Mouse (Mus musculus): ENCODE measurements around the gene Ric8b. TPM values are rescaled to one million over a fixed set of nuclear protein-coding genes. Genes with fewer than 3 reads are reported as not detected.

Gene Ric8b
- polyA plus RNA-seq, 1 experiment from 2014 or later: 22.2 TPM

- Histone ChIP-seq H3K9me3 (ENCODE audit: control insufficient read depth, low read depth, low read length) (no peaks in the 10 kb centered on the region), H3K4me1 (ENCODE audit: control insufficient read depth, insufficient read depth, low read length) (peaks cover 11% of the 10 kb centered on the region), H3K27ac (ENCODE audit: low read length) (no peak overlapping the region), H3K36me3 (ENCODE audit: control insufficient read depth, insufficient read depth, low read length) (peaks cover 29% of the 10 kb centered on the region), H3K9ac (replicated peaks; ENCODE audit: low read depth, low read length) (no peak overlapping the region), H3K27me3 (ENCODE audit: control insufficient read depth, insufficient read depth, low read length) (no peaks in the 10 kb centered on the region), H3K4me2 (replicated peaks; ENCODE audit: low read depth, low read length) (no peak overlapping the region), H3K4me3 (ENCODE audit: low read depth, low read length) (no peak overlapping the region)
- 93% methylated on average over 5 of the region's 5 CpGs for WGBS
- ATAC-seq (ENCODE audit: insufficient number of reproducible peaks, insufficient read depth, low FRiP score, low read depth): no peak
These were observed 62.9 kb downstream of the Ric8b start for GRCm38 (mm10) chr10:84980291-84980690.

GRCm38 (mm10) chr10:84981441-84981840, 64.0 kb downstream of the Ric8b start:
- Histone ChIP-seq H3K27me3 (ENCODE audit: control insufficient read depth, insufficient read depth, low read length) (no peaks in the 10 kb centered on the region), H3K4me2 (replicated peaks; ENCODE audit: low read depth, low read length) (no peak overlapping the region), H3K9ac (replicated peaks; ENCODE audit: low read depth, low read length) (no peak overlapping the region), H3K27ac (ENCODE audit: low read length) (no peak overlapping the region), H3K36me3 (ENCODE audit: control insufficient read depth, insufficient read depth, low read length) (peaks cover 31% of the 10 kb centered on the region), H3K4me1 (ENCODE audit: control insufficient read depth, insufficient read depth, low read length) (peaks cover 11% of the 10 kb centered on the region), H3K4me3 (ENCODE audit: low read depth, low read length) (no peak overlapping the region), H3K9me3 (ENCODE audit: control insufficient read depth, low read depth, low read length) (no peaks in the 10 kb centered on the region)
- 93% methylated on average over 2 of the region's 2 CpGs for WGBS
- no peak for ATAC-seq (ENCODE audit: insufficient number of reproducible peaks, insufficient read depth, low FRiP score, low read depth)

GRCm38 (mm10) chr10:84982675-84983074, 65.3 kb downstream of the Ric8b start:
- Histone ChIP-seq H3K9me3 (ENCODE audit: control insufficient read depth, low read depth, low read length) (no peaks in the 10 kb centered on the region), H3K36me3 (ENCODE audit: control insufficient read depth, insufficient read depth, low read length) (peaks cover 33% of the 10 kb centered on the region), H3K4me2 (replicated peaks; ENCODE audit: low read depth, low read length) (no peak overlapping the region), H3K27me3 (ENCODE audit: control insufficient read depth, insufficient read depth, low read length) (no peaks in the 10 kb centered on the region), H3K9ac (replicated peaks; ENCODE audit: low read depth, low read length) (no peak overlapping the region), H3K4me3 (ENCODE audit: low read depth, low read length) (no peak overlapping the region), H3K4me1 (ENCODE audit: control insufficient read depth, insufficient read depth, low read length) (no peaks in the 10 kb centered on the region), H3K27ac (ENCODE audit: low read length) (no peak overlapping the region)
- no peak for ATAC-seq (ENCODE audit: insufficient number of reproducible peaks, insufficient read depth, low FRiP score, low read depth)
- WGBS: 82% methylated on average over 7 of the region's 7 CpGs

- Histone ChIP-seq H3K4me3 (ENCODE audit: low read depth, low read length) (no peak overlapping the region), H3K36me3 (ENCODE audit: control insufficient read depth, insufficient read depth, low read length) (peaks cover 21% of the 10 kb centered on the region), H3K9me3 (ENCODE audit: control insufficient read depth, low read depth, low read length) (no peaks in the 10 kb centered on the region), H3K27ac (ENCODE audit: low read length) (no peak overlapping the region), H3K27me3 (ENCODE audit: control insufficient read depth, insufficient read depth, low read length) (no peaks in the 10 kb centered on the region), H3K9ac (replicated peaks; ENCODE audit: low read depth, low read length) (no peak overlapping the region), H3K4me1 (ENCODE audit: control insufficient read depth, insufficient read depth, low read length) (no peaks in the 10 kb centered on the region), H3K4me2 (replicated peaks; ENCODE audit: low read depth, low read length) (no peak overlapping the region)
- 77% methylated on average over 9 of the region's 9 CpGs for WGBS
- no peak for ATAC-seq (ENCODE audit: insufficient number of reproducible peaks, insufficient read depth, low FRiP score, low read depth)
These were observed 68.5 kb downstream of the Ric8b start for GRCm38 (mm10) chr10:84985956-84986355.

- H3K4me1 ChIP-seq (ENCODE audit: control insufficient read depth, insufficient read depth, low read length): no peaks in the 10 kb centered on the region
- ATAC-seq (ENCODE audit: insufficient number of reproducible peaks, insufficient read depth, low FRiP score, low read depth): no peak
- no peak overlapping the region for H3K4me3 ChIP-seq (ENCODE audit: low read depth, low read length)
- H3K27me3 ChIP-seq (ENCODE audit: control insufficient read depth, insufficient read depth, low read length): no peaks in the 10 kb centered on the region
- H3K4me2 ChIP-seq (replicated peaks; ENCODE audit: low read depth, low read length): no peak overlapping the region
- 82% methylated on average over 4 of the region's 4 CpGs for WGBS
- no peaks in the 10 kb centered on the region for H3K9me3 ChIP-seq (ENCODE audit: control insufficient read depth, low read depth, low read length)
- no peak overlapping the region for H3K27ac ChIP-seq (ENCODE audit: low read length)
- H3K36me3 ChIP-seq (ENCODE audit: control insufficient read depth, insufficient read depth, low read length): peaks cover 23% of the 10 kb centered on the region
- no peak overlapping the region for H3K9ac ChIP-seq (replicated peaks; ENCODE audit: low read depth, low read length)
These were observed 70.2 kb downstream of the Ric8b start for GRCm38 (mm10) chr10:84987666-84988065.

- H3K9me3 ChIP-seq (ENCODE audit: control insufficient read depth, low read depth, low read length): no peaks in the 10 kb centered on the region
- no peak overlapping the region for H3K4me2 ChIP-seq (replicated peaks; ENCODE audit: low read depth, low read length)
- peaks cover 14% of the 10 kb centered on the region for H3K36me3 ChIP-seq (ENCODE audit: control insufficient read depth, insufficient read depth, low read length)
- no peaks in the 10 kb centered on the region for H3K4me1 ChIP-seq (ENCODE audit: control insufficient read depth, insufficient read depth, low read length)
- 56% methylated on average over 4 of the region's 4 CpGs for WGBS
- no peak for ATAC-seq (ENCODE audit: insufficient number of reproducible peaks, insufficient read depth, low FRiP score, low read depth)
- H3K27me3 ChIP-seq (ENCODE audit: control insufficient read depth, insufficient read depth, low read length): no peaks in the 10 kb centered on the region
- H3K9ac ChIP-seq (replicated peaks; ENCODE audit: low read depth, low read length): no peak overlapping the region
- H3K27ac ChIP-seq (ENCODE audit: low read length): no peak overlapping the region
- no peak overlapping the region for H3K4me3 ChIP-seq (ENCODE audit: low read depth, low read length)
These were observed 71.2 kb downstream of the Ric8b start for GRCm38 (mm10) chr10:84988650-84989049.

GRCm38 (mm10) chr10:84994346-84994745, 76.9 kb downstream of the Ric8b start:
- H3K4me1 ChIP-seq (ENCODE audit: control insufficient read depth, insufficient read depth, low read length): no peaks in the 10 kb centered on the region
- H3K27ac ChIP-seq (ENCODE audit: low read length): no peak overlapping the region
- no peaks in the 10 kb centered on the region for H3K27me3 ChIP-seq (ENCODE audit: control insufficient read depth, insufficient read depth, low read length)
- H3K36me3 ChIP-seq (ENCODE audit: control insufficient read depth, insufficient read depth, low read length): peaks cover 12% of the 10 kb centered on the region; the same call in 1 of the 2 replicates
- no peak for ATAC-seq (ENCODE audit: insufficient number of reproducible peaks, insufficient read depth, low FRiP score, low read depth)
- H3K9ac ChIP-seq (replicated peaks; ENCODE audit: low read depth, low read length): no peak overlapping the region
- WGBS: 83% methylated on average over 4 of the region's 4 CpGs
- H3K9me3 ChIP-seq (ENCODE audit: control insufficient read depth, low read depth, low read length): no peaks in the 10 kb centered on the region
- H3K4me3 ChIP-seq (ENCODE audit: low read depth, low read length): no peak overlapping the region
- H3K4me2 ChIP-seq (replicated peaks; ENCODE audit: low read depth, low read length): no peak overlapping the region

- H3K4me3 ChIP-seq (ENCODE audit: low read depth, low read length): no peak overlapping the region
- no peaks in the 10 kb centered on the region for H3K9me3 ChIP-seq (ENCODE audit: control insufficient read depth, low read depth, low read length)
- 84% methylated on average over 3 of the region's 3 CpGs for WGBS
- no peak for ATAC-seq (ENCODE audit: insufficient number of reproducible peaks, insufficient read depth, low FRiP score, low read depth)
- H3K27ac ChIP-seq (ENCODE audit: low read length): no peak overlapping the region
- no peak overlapping the region for H3K4me2 ChIP-seq (replicated peaks; ENCODE audit: low read depth, low read length)
- peaks cover 12% of the 10 kb centered on the region; the same call in 1 of the 2 replicates for H3K36me3 ChIP-seq (ENCODE audit: control insufficient read depth, insufficient read depth, low read length)
- H3K4me1 ChIP-seq (ENCODE audit: control insufficient read depth, insufficient read depth, low read length): no peaks in the 10 kb centered on the region
- H3K9ac ChIP-seq (replicated peaks; ENCODE audit: low read depth, low read length): no peak overlapping the region
- H3K27me3 ChIP-seq (ENCODE audit: control insufficient read depth, insufficient read depth, low read length): no peaks in the 10 kb centered on the region
These were observed 77.6 kb downstream of the Ric8b start for GRCm38 (mm10) chr10:84994971-84995370.

- Histone ChIP-seq H3K9me3 (ENCODE audit: control insufficient read depth, low read depth, low read length) (no peaks in the 10 kb centered on the region), H3K27ac (ENCODE audit: low read length) (no peak overlapping the region), H3K9ac (replicated peaks; ENCODE audit: low read depth, low read length) (no peak overlapping the region), H3K4me1 (ENCODE audit: control insufficient read depth, insufficient read depth, low read length) (no peaks in the 10 kb centered on the region), H3K36me3 (ENCODE audit: control insufficient read depth, insufficient read depth, low read length) (peaks cover 12% of the 10 kb centered on the region; the same call in 1 of the 2 replicates), H3K4me3 (ENCODE audit: low read depth, low read length) (no peak overlapping the region), H3K4me2 (replicated peaks; ENCODE audit: low read depth, low read length) (no peak overlapping the region), H3K27me3 (ENCODE audit: control insufficient read depth, insufficient read depth, low read length) (no peaks in the 10 kb centered on the region)
- WGBS: 72% methylated on average over 6 of the region's 6 CpGs
- no peak for ATAC-seq (ENCODE audit: insufficient number of reproducible peaks, insufficient read depth, low FRiP score, low read depth)
These were observed 79.0 kb downstream of the Ric8b start for GRCm38 (mm10) chr10:84996366-84996765.

Data from stomach, embryonic 14.5 days (tissue).